Mouse (Mus musculus): ENCODE results near the gene Lhcgr. TPM values are rescaled to one million over a fixed set of nuclear protein-coding genes. Genes with fewer than 3 reads are reported as not detected.

Gene Lhcgr
- total and polyA plus RNA-seq, 3 experiments: 0.06 TPM; not detected in 2

GRCm38 (mm10) chr17:88790680-88791079 lies 1.1 kb downstream of the Lhcgr start:
- Histone ChIP-seq H3K79me2 (replicated peaks; ENCODE audit: control insufficient read depth, insufficient read depth, low read length) (no peaks in the 10 kb centered on the region), H3K27me3 (ENCODE audit: control insufficient read depth, insufficient read depth, low read length) (0 out of 2 replicates have a peak, but pooled peaks cover 2% of the 10 kb centered on the region), H3K9ac (ENCODE audit: low read depth, low read length) (no peak overlapping the region), H3K36me3 (ENCODE audit: control insufficient read depth, insufficient read depth, low read length) (no peaks in the 10 kb centered on the region), H3K4me3 (no peak overlapping the region), H3K27ac (no peak overlapping the region), H3K4me1 (ENCODE audit: control insufficient read depth, insufficient read depth, low read length) (no peaks in the 10 kb centered on the region)
- WGBS: 67% methylated on average over 2 of the region's 2 CpGs
- intact Hi-C loops (cut with DNase I): no loop called here
- DNase-seq: no peak
- TF ChIP-seq POLR2A (IDR thresholded peaks at IDR 0.05; ENCODE audit: insufficient read depth, low read depth, low read length) (no peak), EP300 (IDR thresholded peaks at IDR 0.05; ENCODE audit: insufficient read depth, low read depth, low read length) (no peak), CTCF (IDR thresholded peaks at IDR 0.05) (no peak)

DNA sequence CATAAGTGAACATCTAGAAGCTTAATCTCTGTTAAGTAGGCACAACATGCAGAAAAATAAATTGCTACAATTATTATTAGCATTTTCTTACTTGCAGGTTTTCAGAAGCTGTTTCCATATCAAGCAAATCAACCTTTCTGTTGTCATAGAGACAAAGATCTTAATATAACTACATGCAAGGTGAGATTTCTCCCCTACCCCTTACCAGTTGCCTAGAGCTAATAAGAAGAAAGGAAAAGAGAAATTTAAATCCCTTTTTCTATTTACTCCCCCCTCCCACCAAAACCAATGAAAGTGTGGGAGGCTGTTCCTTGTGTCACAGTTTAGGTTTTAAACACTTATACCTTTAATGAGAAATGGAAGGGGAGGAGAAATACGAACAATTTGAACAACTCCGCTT lies 3.4 kb downstream of the Lhcgr start:
- WGBS: 82% methylated on average over 2 of the region's 2 CpGs
- H3K9ac ChIP-seq (ENCODE audit: low read depth, low read length): no peak overlapping the region
- no peak overlapping the region for H3K27ac ChIP-seq
- 0 out of 2 replicates have a peak, but pooled peaks cover 2% of the 10 kb centered on the region for H3K27me3 ChIP-seq (ENCODE audit: control insufficient read depth, insufficient read depth, low read length)
- TF ChIP-seq POLR2A (IDR thresholded peaks at IDR 0.05; ENCODE audit: insufficient read depth, low read depth, low read length) (no peak), CTCF (IDR thresholded peaks at IDR 0.05) (no peak), EP300 (IDR thresholded peaks at IDR 0.05; ENCODE audit: insufficient read depth, low read depth, low read length) (no peak)
- no peak for DNase-seq
- intact Hi-C loops (cut with DNase I): no loop called here
- no peaks in the 10 kb centered on the region for H3K36me3 ChIP-seq (ENCODE audit: control insufficient read depth, insufficient read depth, low read length)
- H3K4me1 ChIP-seq (ENCODE audit: control insufficient read depth, insufficient read depth, low read length): no peaks in the 10 kb centered on the region
- no peak overlapping the region for H3K4me3 ChIP-seq
- no peaks in the 10 kb centered on the region for H3K79me2 ChIP-seq (replicated peaks; ENCODE audit: control insufficient read depth, insufficient read depth, low read length)

DNA sequence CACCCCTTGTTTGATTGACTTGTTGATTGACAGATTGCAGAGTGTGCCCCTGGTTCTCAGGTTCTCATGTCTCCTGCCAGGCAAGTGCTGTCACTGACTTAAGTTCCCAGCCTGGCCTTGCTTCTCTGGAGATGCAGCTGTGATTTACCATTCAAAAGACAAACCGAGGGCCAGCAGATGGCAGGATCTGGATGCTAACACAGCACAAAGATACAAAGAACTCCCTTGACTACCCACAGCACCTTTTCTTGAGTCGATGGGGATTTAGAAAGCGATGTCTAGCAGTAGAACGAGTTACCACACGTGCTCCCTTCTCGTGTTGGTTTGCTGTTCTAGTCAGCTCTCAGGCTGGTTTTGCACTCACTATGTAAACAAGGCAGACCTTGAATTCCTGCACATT lies 4.9 kb downstream of the Lhcgr start:
- Histone ChIP-seq H3K79me2 (replicated peaks; ENCODE audit: control insufficient read depth, insufficient read depth, low read length) (no peaks in the 10 kb centered on the region), H3K9ac (ENCODE audit: low read depth, low read length) (no peak overlapping the region), H3K4me3 (no peak overlapping the region), H3K27ac (no peak overlapping the region), H3K36me3 (ENCODE audit: control insufficient read depth, insufficient read depth, low read length) (no peaks in the 10 kb centered on the region), H3K27me3 (ENCODE audit: control insufficient read depth, insufficient read depth, low read length) (0 out of 2 replicates have a peak, but pooled peaks cover 2% of the 10 kb centered on the region), H3K4me1 (ENCODE audit: control insufficient read depth, insufficient read depth, low read length) (no peaks in the 10 kb centered on the region)
- intact Hi-C loops (cut with DNase I): no loop called here
- WGBS: 60% methylated on average over 6 of the region's 6 CpGs
- TF ChIP-seq EP300 (IDR thresholded peaks at IDR 0.05; ENCODE audit: insufficient read depth, low read depth, low read length): no peak
- no peak for TF ChIP-seq POLR2A (IDR thresholded peaks at IDR 0.05; ENCODE audit: insufficient read depth, low read depth, low read length)
- TF ChIP-seq CTCF (IDR thresholded peaks at IDR 0.05): no peak
- no peak for DNase-seq

GRCm38 (mm10) chr17:88786385-88786784 lies 5.4 kb downstream of the Lhcgr start:
- Histone ChIP-seq H3K27ac (no peak overlapping the region), H3K4me3 (no peak overlapping the region), H3K9ac (ENCODE audit: low read depth, low read length) (no peak overlapping the region), H3K4me1 (ENCODE audit: control insufficient read depth, insufficient read depth, low read length) (no peaks in the 10 kb centered on the region), H3K79me2 (replicated peaks; ENCODE audit: control insufficient read depth, insufficient read depth, low read length) (no peaks in the 10 kb centered on the region), H3K36me3 (ENCODE audit: control insufficient read depth, insufficient read depth, low read length) (no peaks in the 10 kb centered on the region), H3K27me3 (ENCODE audit: control insufficient read depth, insufficient read depth, low read length) (no peaks in the 10 kb centered on the region)
- no peak for TF ChIP-seq EP300 (IDR thresholded peaks at IDR 0.05; ENCODE audit: insufficient read depth, low read depth, low read length)
- TF ChIP-seq POLR2A (IDR thresholded peaks at IDR 0.05; ENCODE audit: insufficient read depth, low read depth, low read length): no peak
- no peak for TF ChIP-seq CTCF (IDR thresholded peaks at IDR 0.05)
- intact Hi-C loops (cut with DNase I): no loop called here
- DNase-seq: no peak
- WGBS: 76% methylated on average over 4 of the region's 4 CpGs

GRCm38 (mm10) chr17:88779148-88779547 lies 12.6 kb downstream of the Lhcgr start:
- WGBS: 35% methylated on average over 3 of the region's 3 CpGs
- Histone ChIP-seq H3K79me2 (replicated peaks; ENCODE audit: control insufficient read depth, insufficient read depth, low read length) (no peaks in the 10 kb centered on the region), H3K27ac (no peak overlapping the region), H3K36me3 (ENCODE audit: control insufficient read depth, insufficient read depth, low read length) (no peaks in the 10 kb centered on the region), H3K4me1 (ENCODE audit: control insufficient read depth, insufficient read depth, low read length) (no peaks in the 10 kb centered on the region), H3K9ac (ENCODE audit: low read depth, low read length) (no peak overlapping the region), H3K27me3 (ENCODE audit: control insufficient read depth, insufficient read depth, low read length) (no peaks in the 10 kb centered on the region), H3K4me3 (no peak overlapping the region)
- TF ChIP-seq EP300 (IDR thresholded peaks at IDR 0.05; ENCODE audit: insufficient read depth, low read depth, low read length): no peak
- TF ChIP-seq CTCF (IDR thresholded peaks at IDR 0.05): no peak
- no peak for TF ChIP-seq POLR2A (IDR thresholded peaks at IDR 0.05; ENCODE audit: insufficient read depth, low read depth, low read length)
- intact Hi-C loops (cut with DNase I): no loop called here
- DNase-seq: no peak

- Histone ChIP-seq H3K4me1 (ENCODE audit: control insufficient read depth, insufficient read depth, low read length) (no peaks in the 10 kb centered on the region), H3K9ac (ENCODE audit: low read depth, low read length) (no peak overlapping the region), H3K36me3 (ENCODE audit: control insufficient read depth, insufficient read depth, low read length) (no peaks in the 10 kb centered on the region), H3K27me3 (ENCODE audit: control insufficient read depth, insufficient read depth, low read length) (no peaks in the 10 kb centered on the region), H3K4me3 (no peak overlapping the region), H3K27ac (no peak overlapping the region), H3K79me2 (replicated peaks; ENCODE audit: control insufficient read depth, insufficient read depth, low read length) (no peaks in the 10 kb centered on the region)
- TF ChIP-seq EP300 (IDR thresholded peaks at IDR 0.05; ENCODE audit: insufficient read depth, low read depth, low read length): no peak
- TF ChIP-seq CTCF (IDR thresholded peaks at IDR 0.05): no peak
- TF ChIP-seq POLR2A (IDR thresholded peaks at IDR 0.05; ENCODE audit: insufficient read depth, low read depth, low read length): no peak
- intact Hi-C loops (cut with DNase I): no loop called here
- DNase-seq: no peak
- 57% methylated on average over 9 of the region's 9 CpGs for WGBS
These were observed 17.7 kb downstream of the Lhcgr start for GRCm38 (mm10) chr17:88774103-88774526.

Measured in heart, adult 2 months (tissue).